Mouse (Mus musculus) right cerebral cortex, adult 18-20 months (tissue): ENCODE results near the gene Pld4.

ENCODE experiments used
- DNase-seq: peaks from one replicate; pipeline ENCODE4 v3.0.0; 2022; ENCODE audit warnings: mixed read lengths

Pld4 gene

DNA sequence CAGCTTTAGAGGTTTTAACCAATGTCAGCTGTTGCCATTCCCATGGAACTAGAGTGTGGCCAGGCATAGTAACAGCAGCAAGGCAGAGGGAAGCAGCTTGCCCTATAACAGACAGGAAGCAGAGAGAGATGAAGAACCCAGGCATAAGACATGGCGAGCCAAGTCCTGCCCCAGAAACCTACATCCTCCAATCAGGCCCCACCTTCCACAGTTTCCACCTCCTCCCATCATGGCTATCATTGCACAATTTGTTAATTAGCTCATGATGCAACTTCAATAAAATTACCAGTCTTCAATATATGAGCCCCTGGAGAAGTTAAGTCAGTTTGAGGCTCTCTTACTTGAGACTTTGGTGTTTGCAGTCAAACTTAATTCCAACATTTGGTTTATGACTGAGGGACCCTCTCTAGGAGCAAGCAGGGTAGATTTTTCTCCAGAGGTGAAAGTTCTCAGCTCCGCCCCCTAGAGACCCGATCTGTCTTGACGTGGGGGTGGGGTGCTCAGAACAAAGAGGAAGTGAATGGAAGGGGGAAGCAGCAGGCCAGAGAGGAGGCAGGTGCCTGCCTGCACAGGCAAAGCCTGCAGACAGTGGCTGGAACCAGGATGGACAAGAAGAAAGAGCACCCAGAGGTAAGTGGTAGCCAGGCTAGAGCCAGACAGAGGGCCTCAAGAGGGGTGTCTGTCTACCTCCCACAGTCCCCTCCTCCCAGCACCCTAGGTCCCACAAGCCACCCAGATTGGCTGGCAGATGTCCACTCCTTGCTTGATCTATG lies at the start of gene Pld4:
Gene Pld4, plus strand, starts transcription at position 502 of the 773 bp plus-strand sequence.
- no peak for DNase-seq

DNA sequence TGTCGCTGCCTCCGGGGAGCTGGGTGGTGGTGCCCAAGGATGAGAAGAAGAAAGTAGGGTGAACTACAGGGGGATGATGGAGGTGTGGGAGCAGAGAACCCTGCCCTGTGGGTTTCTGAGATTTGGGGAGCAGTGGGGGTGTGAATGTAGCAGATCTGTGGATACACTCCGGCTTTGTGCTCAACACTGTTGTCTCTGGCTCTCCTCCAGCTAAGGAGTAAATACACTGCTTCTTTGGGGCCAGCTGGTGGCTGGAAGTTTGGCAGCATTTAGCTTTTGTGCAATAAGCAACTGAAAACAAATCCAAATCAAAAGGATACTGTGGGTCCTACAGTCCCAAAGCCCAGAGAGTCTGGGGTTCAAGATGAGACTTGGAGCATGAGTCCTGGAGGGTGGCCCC lies 46.5 kb upstream of the Pld4 start:
- DNase-seq, result peak; percentile 26

GRCm38 (mm10) chr12:112717140-112717539 lies 43.3 kb upstream of the Pld4 start:
- no peak for DNase-seq

GRCm38 (mm10) chr12:112718995-112719394 lies 41.5 kb upstream of the Pld4 start:
- DNase-seq, result no peak

GRCm38 (mm10) chr12:112720216-112720615 lies 40.2 kb upstream of the Pld4 start, which contains the start of gene Cep170b:
Gene Cep170b, plus strand, starts transcription at chr12:112720455.
- no peak for DNase-seq

- DNase-seq, result no peak
Measured at GRCm38 (mm10) chr12:112720890-112721423, 39.5 kb upstream of the Pld4 start.

GRCm38 (mm10) chr12:112721424-112722239 lies 38.8 kb upstream of the Pld4 start:
- peak; percentile 42 for DNase-seq

DNA sequence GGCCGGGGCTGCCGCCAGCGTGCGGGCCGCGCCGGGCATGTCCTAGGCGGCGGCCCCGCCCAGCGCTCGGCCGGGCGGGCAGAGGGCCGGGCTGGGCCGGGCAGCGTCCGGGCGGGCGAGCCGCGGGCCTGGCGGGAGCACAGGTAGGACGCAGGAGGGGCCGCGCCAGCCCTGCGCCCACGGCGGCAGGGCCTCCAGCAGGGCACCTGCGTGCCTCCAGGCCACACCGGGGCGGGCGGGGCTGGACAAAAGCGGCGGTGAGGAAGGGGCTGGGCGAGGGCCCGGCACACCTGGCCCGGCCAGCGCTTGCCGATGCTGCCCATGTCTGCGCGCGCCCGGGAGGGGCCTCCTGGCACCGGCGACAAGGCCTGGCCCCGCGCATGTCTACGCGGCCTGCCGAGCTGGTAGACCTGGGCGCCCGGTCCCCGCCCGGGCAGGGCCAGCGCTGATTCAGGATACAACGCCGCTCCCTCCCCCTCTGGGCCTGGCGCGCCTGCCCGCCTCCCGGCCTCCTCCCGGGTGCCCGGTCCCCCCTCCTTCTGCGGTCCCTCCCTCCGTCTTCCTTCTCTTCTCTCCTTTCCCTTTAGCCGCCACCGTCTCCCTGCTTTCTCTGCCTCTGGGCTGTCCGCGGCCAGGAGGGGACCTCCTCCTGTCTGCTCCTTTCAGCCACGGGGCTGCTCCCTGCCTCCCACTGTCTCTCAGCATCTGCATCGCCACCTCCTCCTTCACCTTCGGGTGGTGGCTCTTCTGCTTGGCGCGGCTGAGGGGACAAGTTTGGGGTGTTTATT lies 38.0 kb upstream of the Pld4 start:
- DNase-seq, result peak; percentile 51

DNA sequence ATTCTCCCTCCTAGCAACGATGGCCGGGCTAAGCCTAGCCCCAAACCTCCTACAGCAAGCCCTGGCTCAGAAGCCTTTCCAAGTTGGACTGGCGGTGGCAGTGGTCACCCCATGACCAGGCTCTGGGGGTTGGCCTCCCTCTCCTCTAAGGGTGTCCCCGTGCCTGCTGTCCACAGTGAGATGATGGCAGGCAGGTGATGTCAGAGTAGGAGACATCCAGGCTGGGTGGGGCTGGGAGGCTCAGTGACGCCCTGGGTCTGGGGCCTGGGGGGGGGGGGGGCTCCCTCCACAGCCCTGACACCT lies 37.5 kb upstream of the Pld4 start:
- DNase-seq, result no peak

DNA sequence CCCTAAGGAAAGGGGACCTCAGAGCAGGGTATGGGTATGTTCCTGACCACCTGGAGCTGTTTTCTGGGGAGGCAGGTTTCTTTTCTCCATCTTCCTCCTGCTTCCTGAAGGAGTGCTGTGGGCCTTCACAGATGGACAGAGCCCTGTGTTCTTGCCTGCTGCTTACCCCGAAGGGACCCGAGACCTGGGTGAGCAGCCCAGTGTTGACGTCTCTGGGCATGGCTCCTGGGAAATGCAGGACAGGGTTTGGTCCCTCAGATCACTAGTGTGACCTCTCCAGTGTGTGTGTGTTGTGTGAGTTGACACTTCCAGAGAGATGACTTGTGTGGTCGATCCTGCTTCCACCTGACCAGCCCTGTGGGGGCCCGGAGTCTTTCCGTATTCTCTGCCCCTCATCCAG lies 37.0 kb upstream of the Pld4 start:
- DNase-seq, result no peak

GRCm38 (mm10) chr12:112724077-112724805 lies 36.2 kb upstream of the Pld4 start:
- DNase-seq, result peak; percentile 70

DNA sequence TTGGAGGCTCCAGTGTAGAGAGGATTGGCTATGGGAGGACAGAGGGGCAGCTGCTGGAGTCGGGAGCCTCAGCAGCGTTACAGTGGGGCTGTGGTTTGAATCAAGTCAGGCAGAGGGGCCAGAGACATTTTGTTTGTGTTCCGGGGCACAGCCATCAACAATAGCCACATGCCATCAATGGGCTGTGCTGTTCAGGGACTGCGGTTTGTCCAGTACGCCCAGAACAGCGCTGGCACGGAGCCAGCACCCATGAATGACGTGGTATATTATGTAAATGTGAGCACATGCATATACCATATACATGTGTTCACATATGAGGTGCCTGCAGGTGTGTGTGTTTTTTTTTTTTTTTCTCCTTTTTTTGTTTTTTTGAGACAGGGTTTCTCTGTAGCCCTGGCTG lies 32.7 kb upstream of the Pld4 start:
- no peak for DNase-seq

DNA sequence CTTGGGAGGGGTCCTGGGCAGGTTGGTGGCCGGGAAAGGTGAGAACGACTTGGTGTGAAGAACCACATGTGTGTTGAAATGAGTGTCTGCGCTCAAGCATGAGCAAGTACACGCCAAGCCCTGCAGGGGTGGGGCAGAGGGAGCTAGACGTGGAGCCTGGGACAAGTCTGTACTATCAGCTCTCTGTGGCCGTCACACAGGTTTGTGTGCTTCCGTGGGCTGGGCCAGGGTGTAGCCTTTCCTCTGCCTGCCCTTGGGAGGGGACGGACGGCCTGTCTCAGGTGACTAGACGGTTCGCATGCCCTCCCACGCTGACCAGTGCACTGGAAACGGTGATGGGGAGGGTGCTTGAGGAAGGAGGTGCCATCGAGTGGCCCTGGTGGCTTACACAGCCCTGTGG lies 29.6 kb upstream of the Pld4 start:
- DNase-seq, result no peak

DNA sequence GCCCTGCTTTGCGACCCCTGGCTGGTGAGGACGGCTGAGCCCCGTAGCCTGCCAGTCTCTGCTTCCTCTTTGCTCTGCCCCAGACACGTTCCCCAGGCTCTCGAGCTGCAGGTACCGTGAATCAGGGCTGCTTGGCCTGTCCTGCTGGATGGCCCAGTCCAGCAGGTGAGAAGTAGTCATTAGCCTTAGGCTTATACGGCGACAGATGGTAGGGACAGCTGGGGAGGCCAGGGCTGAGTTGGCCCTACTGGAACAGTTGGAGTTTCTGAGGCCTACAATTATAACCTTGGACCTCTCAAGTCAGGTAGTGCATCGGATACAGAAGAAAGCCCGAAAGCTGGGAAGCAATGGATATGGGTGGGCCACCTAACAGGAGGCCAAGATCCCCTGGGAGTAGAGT lies 27.9 kb upstream of the Pld4 start:
- DNase-seq, result no peak

GRCm38 (mm10) chr12:112734108-112734820 lies 26.2 kb upstream of the Pld4 start:
- DNase-seq, result no peak

GRCm38 (mm10) chr12:112734881-112735655 lies 25.4 kb upstream of the Pld4 start:
- no peak for DNase-seq

DNA sequence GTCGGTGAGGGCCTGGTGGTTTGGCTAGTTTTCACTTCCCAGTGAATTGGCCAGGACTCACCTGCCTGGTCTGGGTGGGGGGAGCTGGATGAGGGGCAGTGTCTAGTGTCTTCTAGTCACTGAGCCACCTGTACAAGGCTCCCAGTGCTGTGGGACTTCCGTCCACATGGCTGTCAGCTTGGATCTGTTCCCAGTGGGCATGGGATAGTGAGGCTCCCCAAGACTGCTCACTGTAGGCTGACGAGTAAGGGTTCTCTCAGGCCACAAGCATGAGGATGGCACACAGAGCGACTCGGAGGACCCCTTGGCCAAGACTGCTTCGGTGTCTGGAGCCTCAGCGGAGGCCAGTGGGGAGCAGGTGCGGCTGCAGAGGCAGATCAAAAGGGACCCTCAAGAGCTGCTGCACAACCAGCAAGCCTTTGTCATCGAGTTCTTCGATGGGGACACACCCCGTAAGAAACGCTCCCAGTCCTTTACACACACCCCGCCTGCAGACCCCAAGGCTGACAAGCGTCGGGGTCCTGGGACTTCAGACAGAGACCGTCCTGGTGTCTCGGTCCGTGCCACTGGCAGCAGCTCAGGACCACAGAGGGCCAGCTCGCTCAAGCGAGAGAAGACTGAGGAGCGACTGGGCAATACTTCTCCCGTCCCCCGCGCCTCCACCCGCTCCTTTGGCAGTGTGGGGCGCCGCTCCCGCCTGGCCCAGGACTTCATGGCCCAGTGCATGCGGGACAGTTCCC lies 24.4 kb upstream of the Pld4 start:
- no peak for DNase-seq

- no peak for DNase-seq
Measured at GRCm38 (mm10) chr12:112736636-112736925, 23.9 kb upstream of the Pld4 start.

DNA sequence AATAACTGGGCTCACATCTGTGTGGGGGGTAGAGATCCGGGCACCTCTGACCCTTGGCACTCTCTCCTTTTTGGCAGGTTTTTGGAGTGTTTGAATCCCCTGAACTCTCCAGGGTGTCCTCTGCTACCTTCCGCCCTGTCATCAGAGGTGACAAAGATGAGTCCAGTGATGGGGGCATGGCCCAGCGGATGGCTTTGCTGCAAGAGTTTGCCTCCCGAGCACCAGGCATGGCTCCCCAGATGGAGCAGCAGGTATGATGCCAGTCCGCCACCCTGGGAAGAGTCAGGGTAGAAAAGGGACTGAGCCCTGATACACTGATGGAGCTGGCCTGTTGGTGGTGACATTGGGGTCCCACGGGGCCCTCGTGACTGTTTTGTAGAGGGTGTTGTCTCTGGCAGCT lies 23.4 kb upstream of the Pld4 start:
- no peak for DNase-seq

- peak; percentile 63 for DNase-seq
Measured at GRCm38 (mm10) chr12:112737761-112738160, 22.7 kb upstream of the Pld4 start.
